Mouse (Mus musculus) lung, adult 18-20 months (tissue): ENCODE measurements at regions not wholly inside any gene's neighbourhood (a gene's known extent, or its start where the extent isn't known, plus 50 kb on each side); places are given as distances from the start of the nearest gene placed in this dataset.
A peak's percentile ranks its signal among the peaks of the same experiment; 100 is the strongest.

Experiments used
- DNase-seq, 2 experiments: peaks; one replicate each; pipeline ENCODE4 v3.0.0; 2022; ENCODE audit warnings: mixed read lengths in 2 of 2

DNA sequence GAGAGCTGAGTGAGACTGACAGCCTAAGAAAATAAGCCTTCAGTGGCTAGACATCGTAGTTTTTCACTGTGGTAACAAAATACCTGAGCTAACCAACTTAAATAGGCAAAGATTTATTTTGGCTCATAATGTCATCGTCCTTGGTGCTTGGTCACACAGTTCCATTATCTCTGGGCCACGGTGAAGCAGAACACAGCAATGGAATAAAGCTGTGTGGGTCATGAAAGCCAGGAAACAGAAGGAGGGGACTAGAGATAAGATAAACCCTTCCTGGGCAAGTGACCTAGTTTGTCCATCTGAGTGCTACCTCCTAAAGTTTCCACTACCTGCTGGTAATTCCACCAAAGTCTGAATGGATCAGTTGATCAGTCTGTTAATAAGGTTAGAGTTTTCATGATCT is 134.8 kb upstream of the Gm5129 start:
- DNase-seq: no peak

DNA sequence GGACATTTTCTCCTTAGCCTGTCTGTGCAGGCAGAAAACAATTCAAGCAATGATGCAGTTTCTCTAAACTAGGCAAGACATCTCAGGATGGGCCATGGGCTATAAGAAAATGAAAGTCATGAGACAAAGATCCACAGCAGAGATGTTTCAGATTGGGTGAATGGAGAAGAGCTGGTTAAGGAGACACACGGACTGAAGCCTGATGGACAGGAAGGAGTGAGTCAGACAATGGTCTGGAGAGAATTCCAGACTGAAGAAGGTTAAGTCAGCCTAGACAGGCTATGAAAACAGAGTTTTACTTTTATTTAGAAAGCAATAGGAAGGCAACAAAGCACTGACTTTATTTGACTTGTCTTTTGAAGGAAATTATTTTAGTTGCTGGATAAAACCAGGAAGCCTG is 137.5 kb upstream of the Il6 start:
- DNase-seq: no peak

- DNase-seq: no peak
Measured at GRCm38 (mm10) chr5:29887267-29887841, 125.6 kb upstream of the Il6 start.

GRCm38 (mm10) chr5:29892344-29892743 is 120.6 kb upstream of the Il6 start:
- DNase-seq: no peak

DNA sequence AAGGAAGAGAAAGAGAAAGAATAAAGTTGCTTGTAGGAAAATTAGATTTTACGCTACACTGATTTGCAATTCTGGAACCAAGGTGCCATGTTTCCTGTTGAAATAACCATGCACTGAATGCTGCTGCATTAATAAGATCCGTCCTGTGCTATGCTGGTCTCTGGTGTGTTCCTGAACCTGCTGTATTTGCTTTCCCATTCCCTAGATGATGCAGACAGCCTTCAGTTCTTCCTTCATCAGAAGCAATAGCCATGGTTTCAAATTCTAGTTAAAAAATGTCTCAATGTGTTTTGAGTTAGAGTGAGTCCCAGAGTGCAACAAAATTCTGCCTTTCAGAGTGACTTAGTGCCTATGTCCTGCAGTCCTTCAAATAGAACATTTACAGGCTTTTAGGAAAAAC is 120.1 kb upstream of the Il6 start:
- no peak for DNase-seq

DNA sequence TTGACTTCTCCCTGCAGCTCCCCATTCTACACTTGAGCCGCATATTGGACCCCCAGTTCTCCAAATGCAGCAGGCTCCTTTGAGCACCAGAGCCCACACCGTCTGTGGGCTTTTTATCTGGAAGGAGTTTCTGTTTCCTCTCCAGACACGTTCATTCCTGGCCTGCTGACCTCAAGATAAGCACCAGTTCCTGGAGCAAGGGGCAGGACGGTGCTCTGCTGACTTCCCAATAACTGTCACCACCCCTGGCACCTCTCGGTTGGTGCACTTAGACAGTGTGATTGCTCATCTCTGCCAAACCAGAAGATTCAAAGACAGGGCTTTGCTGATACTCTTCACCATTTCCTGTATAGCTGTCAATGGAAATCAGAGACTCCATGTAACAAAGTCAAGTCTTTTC is 119.1 kb upstream of the Il6 start:
- no peak for DNase-seq

DNA sequence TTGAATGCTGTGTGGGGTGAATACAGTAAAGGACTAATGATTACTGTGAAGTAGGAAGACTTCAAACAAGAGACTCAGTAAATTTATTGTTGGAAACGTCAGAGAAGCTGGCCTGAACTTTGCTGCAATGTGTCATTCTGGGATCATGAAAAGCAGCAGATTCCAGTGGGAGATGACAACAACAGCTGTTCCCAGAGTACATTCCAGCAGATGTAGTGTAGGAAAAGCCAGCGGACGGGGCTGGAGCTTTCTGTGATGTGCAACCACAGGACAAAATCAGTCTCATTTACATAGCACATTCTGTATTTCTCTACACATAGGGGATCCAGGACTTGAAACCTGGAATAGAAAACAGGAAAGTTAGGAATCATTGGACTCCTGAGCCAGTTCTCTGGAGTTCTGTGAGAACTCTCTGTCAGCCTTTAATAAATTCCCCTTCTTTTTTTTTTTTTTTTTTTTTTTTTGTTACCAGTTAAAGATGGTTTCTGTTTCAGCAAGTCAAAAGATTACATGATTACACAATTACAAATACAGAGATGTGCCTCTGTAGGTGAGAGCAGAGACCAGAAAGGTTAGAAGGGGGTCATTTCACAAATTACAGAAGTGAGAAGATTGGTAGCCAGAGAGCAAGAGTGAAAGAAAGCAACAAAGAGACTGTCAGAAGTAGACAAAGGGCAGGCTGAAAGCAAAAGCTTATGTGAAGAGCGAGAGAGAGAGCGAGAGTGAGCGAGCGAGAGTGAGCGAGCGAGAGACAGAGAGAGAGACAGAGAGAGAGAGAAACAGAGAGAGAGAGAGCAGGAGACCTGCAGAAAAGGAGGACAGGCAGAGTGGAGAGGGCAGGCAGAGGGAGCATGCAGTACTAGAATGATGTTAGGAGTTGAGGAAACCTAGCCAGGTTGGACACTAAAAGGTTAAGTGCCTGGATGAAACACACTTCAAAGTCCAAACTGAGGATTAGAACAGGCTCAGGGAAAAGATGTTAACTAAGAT is 118.0 kb upstream of the Il6 start:
- DNase-seq: peak in 1 of 2 experiments; percentile 6

DNA sequence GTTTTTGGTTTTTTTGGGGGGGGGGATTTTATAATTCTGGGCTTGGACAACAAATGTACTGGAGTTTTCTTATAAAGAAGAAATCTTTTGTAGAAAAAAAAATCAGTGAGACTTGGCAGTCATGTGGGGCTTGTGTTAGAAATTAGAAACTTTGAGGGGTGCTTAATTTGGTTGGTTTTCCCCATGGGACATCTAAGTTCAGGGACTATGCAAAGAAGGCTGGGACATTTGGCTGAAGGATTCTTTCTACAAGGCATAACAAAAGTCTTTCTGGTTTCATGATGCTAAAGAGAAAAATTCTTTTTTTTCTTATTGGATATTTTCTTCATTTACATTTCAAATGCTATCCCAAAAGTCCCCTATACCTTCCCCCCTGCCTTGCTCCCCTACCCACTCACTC is 115.3 kb upstream of the Il6 start:
- DNase-seq: no peak

DNA sequence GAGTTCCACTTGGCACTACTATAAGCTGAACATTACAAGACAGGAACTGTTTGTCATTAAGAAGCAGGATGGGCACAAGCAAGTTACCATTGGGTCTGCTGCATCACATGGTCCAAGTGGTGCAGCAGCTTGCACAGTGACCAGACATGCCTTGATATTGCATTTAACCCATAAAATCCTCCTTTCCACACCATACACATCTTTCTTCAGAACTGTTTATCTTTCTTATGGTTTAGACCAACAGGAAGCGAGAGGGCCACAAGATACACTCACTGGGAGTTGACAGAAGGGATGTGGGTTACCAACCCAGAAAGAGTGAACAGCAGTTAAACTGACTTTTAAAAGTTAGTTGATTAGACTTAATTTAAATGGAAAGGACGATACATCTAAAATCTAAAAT is 111.2 kb upstream of the Il6 start:
- DNase-seq: no peak

- no peak for DNase-seq
Measured at GRCm38 (mm10) chr5:29920295-29920694, 92.6 kb upstream of the Il6 start.

DNA sequence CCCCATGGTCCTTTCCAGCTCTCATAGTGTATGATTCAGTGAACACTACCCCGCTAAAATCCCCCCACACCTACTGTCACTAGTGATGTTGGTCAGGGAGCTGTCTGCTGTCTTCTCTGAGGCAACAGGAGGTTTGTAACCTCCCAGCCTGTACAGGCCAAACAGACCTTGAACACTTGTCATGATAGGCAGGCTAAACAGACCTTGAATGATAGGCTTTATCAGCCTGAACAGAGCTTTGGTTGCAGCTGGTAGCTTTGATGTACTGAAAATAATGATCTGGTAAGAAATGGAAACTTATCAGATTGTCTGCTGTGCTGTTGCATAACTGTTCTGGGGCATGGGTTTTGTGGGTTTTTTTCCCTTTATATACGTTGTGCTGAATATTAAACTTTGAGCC is 87.4 kb upstream of the Il6 start:
- DNase-seq: no peak

GRCm38 (mm10) chr5:29927594-29927993 is 85.3 kb upstream of the Il6 start:
- no peak for DNase-seq

DNA sequence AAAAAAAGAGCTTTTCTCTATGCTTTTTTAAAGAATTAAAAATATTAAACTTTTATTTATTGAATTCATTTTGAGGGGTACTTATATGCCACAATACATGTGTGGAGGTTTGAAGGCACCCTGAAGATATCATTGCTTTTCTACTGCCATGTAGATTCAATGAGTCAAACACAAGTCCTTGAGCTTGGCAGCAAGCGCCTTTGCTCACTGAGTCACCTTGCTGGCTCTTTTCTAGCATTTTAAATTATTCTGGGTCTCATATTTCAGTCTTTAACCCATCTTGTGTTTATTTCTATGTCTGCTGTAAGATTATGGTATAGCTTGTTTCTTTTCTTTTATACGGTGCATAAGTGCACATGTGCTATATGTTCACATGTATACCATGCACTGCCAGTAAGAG is 83.5 kb upstream of the Il6 start:
- DNase-seq: no peak

DNA sequence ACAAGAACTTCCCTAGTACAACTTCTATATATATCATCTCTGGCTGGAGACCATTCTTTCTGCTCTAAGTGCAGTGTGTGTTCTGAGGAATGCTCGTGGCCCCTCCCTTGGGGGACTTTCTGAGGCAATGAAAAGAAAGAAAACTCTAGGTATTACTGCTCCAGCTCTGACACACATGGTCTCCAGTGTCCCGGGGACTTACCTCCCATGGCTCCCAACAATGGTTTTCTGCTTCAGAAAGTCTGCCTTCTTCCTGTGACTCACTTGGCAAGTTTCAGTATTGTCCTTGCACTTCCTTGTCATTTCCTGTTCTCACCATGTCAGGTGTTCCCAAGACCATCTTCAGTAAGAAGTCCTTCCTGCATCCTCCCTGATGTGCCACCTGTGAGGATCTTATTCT is 65.7 kb upstream of the Il6 start:
- no peak for DNase-seq

- DNase-seq: peak in 1 of 2 experiments; percentile 6
Measured at GRCm38 (mm10) chr5:29948161-29948560, 64.8 kb upstream of the Il6 start.

DNA sequence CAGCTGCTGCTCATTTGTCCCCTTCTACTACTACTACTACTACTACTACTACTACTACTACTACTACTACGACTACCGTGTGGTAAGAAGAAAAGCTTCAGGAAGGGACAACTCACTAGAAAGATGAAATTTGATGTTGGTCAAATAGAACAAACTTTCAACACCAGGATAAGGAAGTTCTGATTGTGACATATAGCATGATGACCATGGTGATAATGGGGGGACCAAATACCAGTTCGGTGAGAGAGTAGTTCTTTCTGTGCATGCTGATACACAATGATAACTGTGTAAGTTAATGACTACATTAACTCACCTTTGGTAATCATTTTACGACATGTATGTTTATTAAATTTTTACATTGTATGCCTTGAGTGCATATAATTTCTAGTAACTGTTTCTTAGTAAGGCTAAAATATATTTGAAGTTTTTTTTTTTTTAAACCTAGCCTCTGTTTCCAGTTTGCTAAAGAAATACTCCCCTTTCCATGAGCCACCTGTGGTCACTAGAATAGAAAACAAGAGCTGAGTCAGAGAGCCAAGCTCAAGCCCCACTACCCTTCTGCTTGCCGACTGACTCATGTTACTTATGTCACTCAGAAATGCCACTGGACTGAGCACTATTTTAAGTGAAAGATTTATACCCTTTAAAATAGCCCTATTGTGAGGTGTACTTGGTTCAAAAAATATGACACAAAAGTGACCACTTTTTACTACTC is 62.3 kb upstream of the Il6 start:
- no peak for DNase-seq

GRCm38 (mm10) chr5:29951381-29952350 is 61.2 kb upstream of the Il6 start:
- DNase-seq: peak in 1 of 2 experiments; percentile 6
